Mouse (Mus musculus) liver, adult 2 months (tissue): ENCODE data around the gene Bag6.

Source experiments
- CTCF ChIP-seq: fragments of 200-500 bp; IDR thresholded peaks from 2 replicates; pipeline ENCODE4 v1.5.1; 2011; ENCODE audit warnings: low read depth, low read length, control low read depth
- POLR2A ChIP-seq: fragments of 200-500 bp; IDR thresholded peaks from 2 replicates; pipeline ENCODE4 v1.6.1; 2011; ENCODE audit warnings: low read length, control low read depth; ENCODE audit not compliant: insufficient read depth; ENCODE audit errors: extremely low read depth

DNA sequence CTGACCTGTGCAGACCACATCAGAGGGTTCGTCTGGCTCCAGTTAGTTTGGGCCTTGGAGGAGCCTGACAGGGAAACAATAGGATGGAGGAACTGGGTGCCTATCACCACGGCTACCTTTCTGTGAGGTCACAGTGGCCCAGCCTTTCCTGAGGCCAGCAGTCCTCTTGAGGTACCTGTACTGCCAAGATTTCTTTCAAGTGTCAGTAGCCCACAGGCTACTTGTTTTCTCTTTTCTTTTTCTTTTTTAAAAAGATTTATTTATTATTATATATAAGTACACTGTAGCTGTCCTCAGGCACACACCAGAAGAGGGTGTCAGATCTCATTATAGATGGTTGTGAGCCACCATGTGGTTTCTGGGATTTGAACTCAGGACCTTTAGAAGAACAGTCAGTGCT, 41.0 kb downstream of the Bag6 start, which contains the start of gene Aif1:
- TF ChIP-seq POLR2A (no peak), CTCF (no peak)
